26 mouse cellular contexts compared by ENCODE assay signal in genomic region chr5:109598876-109599275, GRCm38 (mm10). TPM values are rescaled to one million over a fixed set of nuclear protein-coding genes. Genes with fewer than 3 reads are reported as not detected.
A peak's percentile ranks its signal among the peaks of the same experiment; 100 is the strongest.
DNase-seq lines count a peak whose midpoint lies in the region; ATAC-seq and TF ChIP-seq lines count a peak whose summit lies in the region.
"Had no signal": no experiment of that assay in that cellular context is flagged by ENCODE, and none has a peak within 500 bp of the region (broad histone marks: within the 10 kb centered on the region; RNA-seq: fewer than 3 reads in every experiment).

No protein-coding gene starts in this region.

- TF ChIP-seq RAD21 in CH12.LX (IDR thresholded peaks at IDR 0.05; ENCODE audit: low read depth, low read length) = no peak

- TF ChIP-seq POLR2A in CH12.LX (IDR thresholded peaks at IDR 0.05; ENCODE audit: low read depth, low read length) = no peak

- no peaks in the 10 kb centered on the region for H3K79me2 ChIP-seq in CH12.LX (replicated peaks; ENCODE audit: control insufficient read depth, extremely low read depth, insufficient read depth, poor library complexity, severe bottlenecking)

- H3K4me1 ChIP-seq in kidney, postnatal 0 days (replicated peaks; ENCODE audit: insufficient read depth, low read length) = no peaks in the 10 kb centered on the region
- H3K4me1 ChIP-seq in CH12.LX (ENCODE audit: control insufficient read depth in 1 of 2, insufficient read depth in 2 of 2) = peaks cover 2% of the 10 kb centered on the region in 2 experiments; a peak in 1 of 4 replicates
- H3K4me1 ChIP-seq: embryonic facial prominence, embryonic 12.5 days; forebrain, embryonic 15.5 days; heart, embryonic 15.5 days; hindbrain, embryonic 10.5 days; liver, embryonic 13.5 days; neural tube, embryonic 15.5 days had no signal

- intact Hi-C loops in heart, postnatal 25 days (cut with DNase I) = no loop called here

- H3K9me3 ChIP-seq in kidney, postnatal 0 days (replicated peaks; ENCODE audit: low read length) = no peaks in the 10 kb centered on the region
- H3K9me3 ChIP-seq in CH12.LX (replicated peaks; ENCODE audit: low read length) = no peaks in the 10 kb centered on the region
- H3K9me3 ChIP-seq: forebrain, embryonic 15.5 days; heart, embryonic 15.5 days; liver, embryonic 13.5 days; neural tube, embryonic 15.5 days had no signal

- H3K36me3 ChIP-seq in kidney, postnatal 0 days (ENCODE audit: insufficient read depth, low read length) = no peaks in the 10 kb centered on the region
- no peaks in the 10 kb centered on the region for H3K36me3 ChIP-seq in CH12.LX (replicated peaks in 1 of 2; ENCODE audit: control insufficient read depth in 1 of 2, insufficient read depth in 1 of 2, low read length in 1 of 2)
- H3K36me3 ChIP-seq: embryonic facial prominence, embryonic 12.5 days; forebrain, embryonic 15.5 days; G1E; heart, embryonic 15.5 days; hindbrain, embryonic 10.5 days; liver, embryonic 13.5 days; neural tube, embryonic 15.5 days had no signal

- H3K4me3 ChIP-seq in kidney, postnatal 0 days (replicated peaks; ENCODE audit: low read depth, low read length) = no peak overlapping the region
- H3K4me3 ChIP-seq in CH12.LX (replicated peaks in 1 of 3; ENCODE audit: low read depth in 2 of 3, low read length in 2 of 3, poor library complexity in 1 of 3) = no peak overlapping the region
- H3K4me3 ChIP-seq: embryonic facial prominence, embryonic 12.5 days; erythroblast, embryonic 14.5 days; forebrain, embryonic 15.5 days; heart, embryonic 15.5 days; hindbrain, embryonic 10.5 days; liver, embryonic 13.5 days; neural tube, embryonic 15.5 days had no signal

- DNase-seq in kidney, postnatal 0 days (ENCODE audit: low spot score) = peak; percentile 6
- DNase-seq in kidney, adult 9 months = no peak
- DNase-seq in CH12.LX (ENCODE audit: extremely low read depth) = peak; percentile 39
- peak; percentile 8 for DNase-seq in brain, adult 2 months (ENCODE audit: low read depth, low spot score)
- DNase-seq in induced T-regulatory cell, adult 2 months (ENCODE audit: low read depth) = peak; percentile 19
- no peak for DNase-seq in layer of hippocampus, adult 18-20 months (ENCODE audit: low spot score in 2 of 2)
- DNase-seq in heart, postnatal 25 days (ENCODE audit: low spot score) = no peak
- DNase-seq in lung, postnatal 36 days = no peak
- DNase-seq: adrenal gland, adult 2 months; cerebellum, adult 11-12 months; cerebellum, postnatal 36 days; gastrocnemius, postnatal 25 days; kidney, adult 8-10 months; kidney, postnatal 36 days; layer of hippocampus, adult 9-11 months; liver, embryonic 13.5 days; midbrain, embryonic 14.5 days; thymus, postnatal 14 days had no signal

- in situ Hi-C loops in CH12.LX (cut with MboI; ENCODE audit: low pct_ligation_motif_present, low pct_unique_long_range_greater_than_20kb, low sequenced_read_pairs) = loop anchor here (5.0 kb wide), 1 partner anchor 37 kb away; no protein-coding TSS in a partner anchor

- H3K9ac ChIP-seq in kidney, postnatal 0 days (ENCODE audit: low read depth, low read length) = no peak overlapping the region
- no peak overlapping the region for H3K9ac ChIP-seq in CH12.LX (ENCODE audit: insufficient read depth, low read depth)
- H3K9ac ChIP-seq: embryonic facial prominence, embryonic 12.5 days; forebrain, embryonic 15.5 days; heart, embryonic 15.5 days; liver, embryonic 13.5 days; neural tube, embryonic 15.5 days had no signal

- no peak overlapping the region for H3K27ac ChIP-seq in kidney, postnatal 0 days
- no peak overlapping the region for H3K27ac ChIP-seq in CH12.LX (ENCODE audit: insufficient read depth, low read depth)
- H3K27ac ChIP-seq: embryonic facial prominence, embryonic 12.5 days; forebrain, embryonic 15.5 days; heart, embryonic 15.5 days; hindbrain, embryonic 10.5 days; liver, embryonic 13.5 days; neural tube, embryonic 15.5 days had no signal

- no peak for ATAC-seq in kidney, postnatal 0 days (replicated peaks; ENCODE audit: low FRiP score, low read depth)
- ATAC-seq: forebrain, embryonic 15.5 days; inflammation-experienced regulatory T-cells, adult 6 months had no signal

- TF ChIP-seq CTCF in kidney, postnatal 0 days (IDR thresholded peaks at IDR 0.05; ENCODE audit: low read depth) = no peak
- no peak for TF ChIP-seq CTCF in CH12.LX (conservative IDR thresholded peaks at IDR 0.05 in 1 of 2, IDR thresholded peaks at IDR 0.05 in 1 of 2; ENCODE audit: low read depth in 2 of 2, low read length in 2 of 2)

- dilution Hi-C loops in CH12.LX (cut with MboI; ENCODE audit: extremely low pct_ligation_motif_present, extremely low pct_unique_long_range_greater_than_20kb, low sequenced_read_pairs) = no loop called here

- no peak overlapping the region for H3K4me2 ChIP-seq in kidney, postnatal 0 days (ENCODE audit: low read length)
- no peak overlapping the region for H3K4me2 ChIP-seq in CH12.LX (ENCODE audit: insufficient read depth, low read depth, poor library complexity, severe bottlenecking)
- H3K4me2 ChIP-seq: embryonic facial prominence, embryonic 12.5 days; forebrain, embryonic 15.5 days; heart, embryonic 15.5 days; liver, embryonic 13.5 days; neural tube, embryonic 15.5 days had no signal

- no peak for TF ChIP-seq EP300 in CH12.LX (IDR thresholded peaks at IDR 0.05; ENCODE audit: low read length)

- no peaks in the 10 kb centered on the region; the same call in 1 of the 2 replicates for H3K27me3 ChIP-seq in kidney, postnatal 0 days (ENCODE audit: insufficient read depth, low read length)
- peaks cover 3% of the 10 kb centered on the region for H3K27me3 ChIP-seq in CH12.LX (replicated peaks)
- H3K27me3 ChIP-seq: embryonic facial prominence, embryonic 12.5 days; forebrain, embryonic 15.5 days; heart, embryonic 15.5 days; liver, embryonic 13.5 days; neural tube, embryonic 15.5 days had no signal

TF ChIP-seq in CH12.LX, 34 proteins besides CTCF, POLR2A, EP300 and RAD21:
- TF ChIP-seq ELF1 (IDR thresholded peaks at IDR 0.05; ENCODE audit: low read depth, low read length) (no peak), KAT2A (IDR thresholded peaks at IDR 0.05; ENCODE audit: insufficient replicate concordance, low read length) (no peak), ETS1 (conservative IDR thresholded peaks at IDR 0.05; ENCODE audit: low read depth, low read length) (no peak)

RNA-seq across cellular contexts. Expression of gene Crlf2, which starts 40.1 kb away (rescaled TPM):
- polyA plus RNA-seq in kidney, postnatal 0 days (2015; fragmentation: Nextera tagmentation; extraction: Ambion mirVana) = 19.1 and 22.2 TPM in 2 replicates
- total RNA-seq in CH12.LX (2012; rRNA removed) (25.4 and 32.5 TPM in 2 replicates), CH12.LX (2014; rRNA removed) (9.3 and 10.5 TPM in 2 replicates)
- polyA plus RNA-seq in CH12.LX (2012; ENCODE audit: insufficient read length, low read depth) = 22.2 and 22.6 TPM in 2 replicates
- 10 to 100 TPM; 28.7 to 32.7 TPM for total RNA-seq in layer of hippocampus, adult 18-20 months (2021)
- total RNA-seq in heart, postnatal 25 days (2021) = 1 to 10 TPM; 6.3 to 7.1 TPM

Comparison
In these comparisons a context has a peak if more than half of its experiments do, and no peak if none do; other contexts are left out.
1. DNase-seq: peak in kidney, postnatal 0 days (single experiment), CH12.LX (single experiment), brain, adult 2 months (single experiment) and induced T-regulatory cell, adult 2 months (single experiment); none in kidney, adult 9 months (single experiment), layer of hippocampus, adult 18-20 months (0 of 2), heart, postnatal 25 days (single experiment) and lung, postnatal 36 days (single experiment).